ENCODE assay signal across 9 mouse cellular contexts in genomic region chr11:65162767-65163120, GRCm38 (mm10). TPM values are rescaled to one million over a fixed set of nuclear protein-coding genes. Genes with fewer than 3 reads are reported as not detected.
DNase-seq lines count a peak whose midpoint lies in the region; ATAC-seq and TF ChIP-seq lines count a peak whose summit lies in the region.
"Had no signal": no experiment of that assay in that cellular context is flagged by ENCODE, and none has a peak within 500 bp of the region (broad histone marks: within the 10 kb centered on the region; RNA-seq: fewer than 3 reads in every experiment).

Arhgap44 (minus strand) TSS chr11:65162961.

- 0 out of 2 replicates have a peak, but pooled peaks cover 5% of the 10 kb centered on the region for H3K27me3 ChIP-seq in heart, embryonic 13.5 days (replicated peaks)
- H3K27me3 ChIP-seq in kidney, postnatal 0 days (ENCODE audit: insufficient read depth, low read length) = no peaks in the 10 kb centered on the region
- H3K27me3 ChIP-seq in liver, embryonic 11.5 days (replicated peaks; ENCODE audit: control insufficient read depth, insufficient read depth, low read length) = peaks cover 26% of the 10 kb centered on the region
- H3K27me3 ChIP-seq in neural tube, embryonic 15.5 days (replicated peaks) = no peaks in the 10 kb centered on the region
- H3K27me3 ChIP-seq: CH12.LX had no signal

- peak; percentile 21 for DNase-seq in thymus, postnatal 4 days
- no peak for DNase-seq in thymus, postnatal 25 days
- DNase-seq in kidney, postnatal 0 days (ENCODE audit: low spot score) = peak; percentile 70
- peak; percentile 67 for DNase-seq in liver, embryonic 11.5 days (ENCODE audit: low spot score)
- peak; percentile 50 to 71 for DNase-seq in urinary bladder, postnatal 4 days (ENCODE audit: low spot score in 2 of 2)

- no peak for TF ChIP-seq CTCF in embryonic fibroblast, embryonic 13.5 days (IDR thresholded peaks at IDR 0.05; ENCODE audit: borderline replicate concordance, insufficient read depth, low read length)
- no peak for TF ChIP-seq CTCF in kidney, postnatal 0 days (IDR thresholded peaks at IDR 0.05; ENCODE audit: low read depth)

- no peaks in the 10 kb centered on the region for H3K4me1 ChIP-seq in embryonic fibroblast, embryonic 13.5 days (ENCODE audit: control insufficient read depth, insufficient read depth, low read length)
- H3K4me1 ChIP-seq in heart, embryonic 13.5 days = peaks cover 32% of the 10 kb centered on the region
- 0 out of 2 replicates have a peak, but pooled peaks cover 8% of the 10 kb centered on the region for H3K4me1 ChIP-seq in kidney, postnatal 0 days (replicated peaks; ENCODE audit: insufficient read depth, low read length)
- H3K4me1 ChIP-seq in liver, embryonic 11.5 days (replicated peaks; ENCODE audit: control insufficient read depth, insufficient read depth, low read length) = no peaks in the 10 kb centered on the region
- H3K4me1 ChIP-seq in neural tube, embryonic 15.5 days = peaks cover 20% of the 10 kb centered on the region

- WGBS in heart, embryonic 13.5 days = under 1% methylated on average over 27 of the region's 27 CpGs
- under 1% methylated on average over 27 of the region's 27 CpGs for WGBS in kidney, postnatal 0 days
- WGBS in liver, embryonic 11.5 days = under 1% methylated on average over 25 of the region's 27 CpGs
- WGBS in neural tube, embryonic 15.5 days = under 1% methylated on average over 25 of the region's 27 CpGs

- H3K36me3 ChIP-seq in heart, embryonic 13.5 days = no peaks in the 10 kb centered on the region
- H3K36me3 ChIP-seq in kidney, postnatal 0 days (ENCODE audit: insufficient read depth, low read length) = no peaks in the 10 kb centered on the region
- no peaks in the 10 kb centered on the region for H3K36me3 ChIP-seq in liver, embryonic 11.5 days (ENCODE audit: control insufficient read depth, insufficient read depth, low read length)
- no peaks in the 10 kb centered on the region for H3K36me3 ChIP-seq in neural tube, embryonic 15.5 days

- no peaks in the 10 kb centered on the region for H3K9me3 ChIP-seq in heart, embryonic 13.5 days
- H3K9me3 ChIP-seq in kidney, postnatal 0 days (replicated peaks; ENCODE audit: low read length) = no peaks in the 10 kb centered on the region
- no peaks in the 10 kb centered on the region for H3K9me3 ChIP-seq in liver, embryonic 11.5 days (ENCODE audit: control insufficient read depth, low read length)
- H3K9me3 ChIP-seq in neural tube, embryonic 15.5 days (replicated peaks) = no peaks in the 10 kb centered on the region

- no peak within 1 kb of the TSS for H3K27ac ChIP-seq in embryonic fibroblast, embryonic 13.5 days (ENCODE audit: insufficient read depth, low read length)
- H3K27ac ChIP-seq in heart, embryonic 13.5 days (replicated peaks) = no peak within 1 kb of the TSS
- H3K27ac ChIP-seq in kidney, postnatal 0 days = no peak within 1 kb of the TSS
- no peak within 1 kb of the TSS for H3K27ac ChIP-seq in liver, embryonic 11.5 days (ENCODE audit: low read depth, low read length)
- H3K27ac ChIP-seq in neural tube, embryonic 15.5 days (replicated peaks) = peak within 1 kb of the TSS; percentile 82

- H3K4me3 ChIP-seq in embryonic fibroblast, embryonic 13.5 days (ENCODE audit: insufficient read depth, low read length) = peak within 1 kb of the TSS; percentile 76
- H3K4me3 ChIP-seq in heart, embryonic 13.5 days = peak within 1 kb of the TSS; percentile 93
- peak within 1 kb of the TSS; percentile 95 for H3K4me3 ChIP-seq in kidney, postnatal 0 days (replicated peaks; ENCODE audit: low read depth, low read length)
- peak within 1 kb of the TSS; percentile 56 for H3K4me3 ChIP-seq in liver, embryonic 11.5 days (ENCODE audit: low read depth, low read length)
- H3K4me3 ChIP-seq in neural tube, embryonic 15.5 days (replicated peaks) = peak within 1 kb of the TSS; percentile 71

- peak; percentile 19; the same call in 1 of the 2 replicates for ATAC-seq in heart, embryonic 13.5 days (ENCODE audit: extremely low read depth, insufficient number of reproducible peaks, low FRiP score, low TSS enrichment)
- ATAC-seq in kidney, postnatal 0 days (replicated peaks; ENCODE audit: low FRiP score, low read depth) = peak; percentile 85
- ATAC-seq in liver, embryonic 11.5 days (replicated peaks; ENCODE audit: low FRiP score) = peak; percentile 70
- peak; percentile 93 for ATAC-seq in neural tube, embryonic 15.5 days (ENCODE audit: low FRiP score)

- peak within 1 kb of the TSS; percentile 95 for H3K4me2 ChIP-seq in heart, embryonic 13.5 days
- H3K4me2 ChIP-seq in kidney, postnatal 0 days (ENCODE audit: low read length) = peak within 1 kb of the TSS; percentile 96
- H3K4me2 ChIP-seq in liver, embryonic 11.5 days = peak within 1 kb of the TSS; percentile 83
- H3K4me2 ChIP-seq in neural tube, embryonic 15.5 days = peak within 1 kb of the TSS; percentile 86

- peak within 1 kb of the TSS; percentile 92 for H3K9ac ChIP-seq in heart, embryonic 13.5 days
- H3K9ac ChIP-seq in kidney, postnatal 0 days (ENCODE audit: low read depth, low read length) = peak within 1 kb of the TSS; percentile 81
- H3K9ac ChIP-seq in liver, embryonic 11.5 days (ENCODE audit: low read depth, low read length) = peak within 1 kb of the TSS; percentile 15
- H3K9ac ChIP-seq in neural tube, embryonic 15.5 days (replicated peaks) = peak within 1 kb of the TSS; percentile 87

- peak; percentile 70 for TF ChIP-seq POLR2A in embryonic fibroblast, embryonic 13.5 days (IDR thresholded peaks at IDR 0.05; ENCODE audit: low read depth, low read length)

RNA-seq across cellular contexts. Expression of gene Arhgap44, which starts in this region (rescaled TPM):
- polyA plus RNA-seq in embryonic fibroblast, embryonic 13.5 days (2011; ENCODE audit: insufficient read length, low read depth, missing spikeins) = 6.6 and 8.4 TPM in 2 replicates
- polyA plus RNA-seq in heart, embryonic 13.5 days (2015; fragmentation: Nextera tagmentation; extraction: Ambion mirVana) = 10.2 and 11.8 TPM in 2 replicates
- 6.3 and 8.0 TPM in 2 replicates for polyA plus RNA-seq in kidney, postnatal 0 days (2015; fragmentation: Nextera tagmentation; extraction: Ambion mirVana)
- 1.6 and 2.1 TPM in 2 replicates for polyA plus RNA-seq in liver, embryonic 11.5 days (2014; fragmentation: Nextera tagmentation; extraction: Ambion mirVana)
- polyA plus RNA-seq in neural tube, embryonic 15.5 days (2015; fragmentation: Nextera tagmentation; extraction: Ambion mirVana) = 18.7 TPM in 2 replicates

Comparison
In these comparisons a context has a peak if more than half of its experiments do, and no peak if none do; other contexts are left out.
1. ATAC-seq: peak in every context shown above with its lines; median percentile 93 in neural tube, embryonic 15.5 days; 85 in kidney, postnatal 0 days; 70 in liver, embryonic 11.5 days; 19 in heart, embryonic 13.5 days.
2. H3K9ac ChIP-seq: peak in every context shown above with its lines; median percentile 92 in heart, embryonic 13.5 days; 87 in neural tube, embryonic 15.5 days; 81 in kidney, postnatal 0 days; 15 in liver, embryonic 11.5 days.